Mouse (Mus musculus): ENCODE data around the gene Tsga10. TPM values are rescaled to one million over a fixed set of nuclear protein-coding genes. Genes with fewer than 3 reads are reported as not detected.

Gene Tsga10
- total RNA-seq (2023) = 3.0 TPM

DNA sequence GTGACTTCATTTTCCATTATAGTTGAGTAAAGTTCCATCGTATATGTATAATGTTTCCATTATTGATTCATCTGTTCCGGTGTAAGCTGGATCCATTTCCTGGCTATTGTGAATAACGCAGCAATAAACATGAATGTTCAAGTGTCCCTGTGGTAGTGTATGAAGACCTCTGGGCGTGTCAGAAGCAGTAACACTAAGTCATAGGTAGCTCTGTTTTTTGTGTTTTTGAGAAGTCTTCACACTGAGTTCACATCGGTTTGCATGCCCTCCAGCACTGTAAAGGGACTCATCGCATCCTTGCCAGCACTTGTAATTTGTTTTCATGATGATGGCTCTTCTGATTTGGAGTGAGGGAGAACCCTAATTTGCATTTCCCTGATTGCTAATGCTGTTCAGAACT, at the start of gene Tsga10:
Gene Tsga10, minus strand, starts transcription at position 144 of the 400 bp plus-strand sequence.

DNA sequence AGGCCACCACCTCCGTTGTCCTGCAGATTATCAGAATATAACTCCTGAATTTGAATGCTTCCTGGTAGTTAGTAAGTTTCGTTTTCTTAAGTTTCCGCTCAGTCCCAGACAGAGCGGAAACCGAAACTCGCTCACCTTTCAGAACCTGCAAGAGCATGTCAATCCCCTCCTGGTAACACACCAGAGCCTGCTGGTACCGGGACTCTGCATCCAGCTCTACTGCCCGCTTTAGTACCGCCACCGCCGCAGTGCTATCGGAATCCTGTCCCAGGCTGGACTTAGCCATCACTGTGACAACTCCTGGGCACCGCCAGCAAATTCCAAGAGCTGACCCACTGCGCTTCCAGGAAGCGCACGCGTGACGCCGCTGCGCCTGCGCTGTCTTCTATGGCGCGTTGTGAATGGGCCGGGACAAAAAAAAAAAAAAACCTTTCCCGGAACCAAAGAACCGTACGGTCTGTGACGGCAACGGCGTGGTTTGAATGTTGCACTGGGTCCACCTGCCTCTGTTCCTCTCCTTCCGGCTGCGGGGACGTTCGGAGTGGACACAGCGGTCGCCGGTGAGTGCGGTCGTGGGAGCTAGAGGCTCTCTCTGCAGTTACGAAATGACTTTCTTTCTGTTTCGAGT, 23.9 kb upstream of the Tsga10 start, which contains the start of the genes Mitd1 and Mrpl30:
Gene Mitd1, minus strand, starts transcription at position 387 of the 628 bp plus-strand sequence.
Gene Mrpl30, plus strand, starts transcription at position 453 of the 628 bp plus-strand sequence.

DNA sequence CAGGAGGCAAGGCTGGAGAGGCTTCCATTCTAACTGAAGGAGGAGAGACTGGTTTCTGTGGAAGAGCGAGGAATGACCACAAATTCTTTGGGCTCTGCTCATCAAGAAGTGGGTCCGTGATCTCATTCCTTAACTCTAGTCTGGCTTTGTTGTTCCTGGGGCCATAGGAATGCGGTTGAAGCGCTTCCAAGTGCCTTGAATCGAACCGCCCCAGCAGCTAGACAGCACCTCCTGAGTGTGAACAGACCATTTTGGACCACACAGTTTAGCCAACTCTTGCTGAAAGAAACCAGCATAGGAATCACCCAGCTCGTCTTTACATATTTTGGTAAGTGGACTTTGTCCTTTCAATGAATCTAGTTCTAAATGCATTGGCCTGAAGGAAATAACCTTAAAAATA, 5.5 kb upstream of the Tsga10 start, which contains the start of gene Lipt1:
Gene Lipt1, plus strand, starts transcription at position 35 of the 400 bp plus-strand sequence.

DNA sequence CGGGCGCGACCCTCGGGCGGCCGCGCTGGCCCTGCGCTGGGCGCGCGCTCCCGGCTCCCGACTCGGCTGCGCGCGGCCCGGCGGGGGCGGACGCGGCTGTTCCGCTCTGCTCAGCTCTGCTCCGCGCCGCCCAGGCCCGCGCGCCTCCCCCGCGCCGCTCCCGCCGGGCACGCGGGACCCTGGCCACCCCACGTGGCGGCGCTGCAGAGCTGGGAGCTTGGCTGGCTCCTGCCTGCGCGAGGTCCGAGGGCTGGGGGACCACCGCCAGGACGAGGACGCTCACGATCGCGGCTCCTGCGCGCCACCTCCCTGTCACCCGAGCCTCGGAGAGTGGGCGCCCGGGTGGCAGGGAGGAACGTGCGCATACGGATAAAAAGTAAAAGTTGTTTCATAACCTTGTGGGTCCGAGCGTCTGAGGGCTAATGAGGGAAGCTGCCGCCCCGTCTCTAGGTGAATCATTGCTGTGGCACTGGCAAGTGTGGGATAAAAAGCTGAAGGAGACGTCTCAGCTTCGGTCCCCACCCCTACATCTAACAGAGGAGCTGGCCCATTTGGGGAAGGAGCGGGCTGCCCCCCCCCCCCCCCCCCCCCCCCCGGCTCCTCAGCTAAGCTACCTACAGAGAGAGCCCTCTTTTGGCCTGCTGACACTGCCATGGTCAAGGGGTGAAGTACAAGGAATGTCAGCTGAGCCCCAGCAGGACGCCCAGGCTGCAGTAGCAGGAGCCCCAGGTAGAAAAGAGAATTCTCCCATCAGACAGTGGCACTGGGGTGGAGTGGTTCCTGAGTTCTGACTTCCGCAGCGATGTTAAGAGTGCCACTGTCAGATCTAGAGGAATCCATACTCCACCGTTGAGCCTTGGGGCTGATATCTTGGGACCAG, 146.2 kb downstream of the Tsga10 start, which contains the start of gene 2010300C02Rik:
Gene 2010300C02Rik, minus strand, starts transcription at position 325 of the 880 bp plus-strand sequence.

Other genes starting within 250 kb of the Tsga10 start
- 0.55 TPM for gene 2010300C02Rik, start 146.3 kb downstream of the Tsga10 start, total RNA-seq (2023)
- gene Lipt1, start 5.3 kb upstream of the Tsga10 start, total RNA-seq (2023) = 2.8 TPM
- 31.6 TPM for gene Mitd1, start 24.0 kb upstream of the Tsga10 start, total RNA-seq (2023)
- 146 TPM for gene Mrpl30, start 24.0 kb upstream of the Tsga10 start, total RNA-seq (2023)
- not detected for gene Lyg2, start 50.1 kb upstream of the Tsga10 start, total RNA-seq (2023)
- gene Lyg1, start 91.3 kb upstream of the Tsga10 start, total RNA-seq (2023) = not detected
- 74.5 TPM for gene Txndc9, start 131.5 kb upstream of the Tsga10 start, total RNA-seq (2023)
- gene Eif5b, start 131.6 kb upstream of the Tsga10 start, total RNA-seq (2023) = 49.0 TPM

Data from CD8-positive naive resting alpha-beta T cell, adult 57 days (primary cell).